Mouse (Mus musculus) frontal cortex, adult (tissue): ENCODE data around the gene Alg14.

Experiments used
- ATAC-seq: cut with Nextera tagmentation; 2 replicates; pipeline ENCODE4 v1.9.2; 2017; ENCODE audit warnings: mild to moderate bottlenecking, moderate library complexity, mixed read lengths; ENCODE audit not compliant: low TSS enrichment

Gene Alg14

GRCm38 (mm10) chr3:121407417-121407816 is 115.8 kb downstream of the Alg14 start:
- ATAC-seq = no peak

- ATAC-seq = no peak
These were observed 116.8 kb downstream of the Alg14 start for GRCm38 (mm10) chr3:121408386-121408785.

- no peak for ATAC-seq
These were observed 119.9 kb downstream of the Alg14 start for GRCm38 (mm10) chr3:121411450-121411849.
